Comparison of ENCODE assay signal across 8 mouse cellular contexts in the genomic region with DNA sequence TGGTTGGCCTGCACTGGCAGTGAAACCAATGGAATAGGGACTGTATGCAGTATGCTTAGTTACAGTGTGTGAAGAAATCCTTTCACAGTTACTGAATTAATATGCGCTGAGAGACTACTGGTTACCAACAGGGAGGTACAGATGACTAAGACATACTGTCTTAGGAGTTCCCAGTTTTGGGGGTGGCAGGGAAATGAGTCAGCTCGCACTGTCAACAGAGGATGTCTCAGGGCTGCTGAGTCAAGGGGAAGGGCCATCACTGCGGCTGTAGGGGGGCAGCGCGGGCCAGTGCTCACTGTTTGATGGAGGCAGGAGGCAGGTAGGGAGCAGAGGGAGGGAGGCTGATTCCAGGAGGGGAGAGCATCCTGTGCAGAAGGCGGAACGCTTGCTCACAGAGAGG. TPM values are rescaled to one million over a fixed set of nuclear protein-coding genes. Genes with fewer than 3 reads are reported as not detected.
A peak's percentile ranks its signal among the peaks of the same experiment; 100 is the strongest.
DNase-seq lines count a peak whose midpoint lies in the region.
"Had no signal": no experiment of that assay in that cellular context is flagged by ENCODE, and none has a peak within 500 bp of the region (broad histone marks: within the 10 kb centered on the region; RNA-seq: fewer than 3 reads in every experiment).

No protein-coding gene starts in this region.

- DNase-seq in left cerebral cortex, adult 18-20 months (ENCODE audit: low spot score in 2 of 2) = peak; percentile 56 to 63
- no peak for DNase-seq in left cerebral cortex, postnatal 10 days (ENCODE audit: extremely low spot score in 1 of 2, low spot score in 2 of 2)
- peak; percentile 89 for DNase-seq in brain, adult 2 months (ENCODE audit: low read depth, low spot score)
- peak; percentile 28 for DNase-seq in liver
- peak; percentile 40 to 49 for DNase-seq in right cerebral cortex, postnatal 36 days (ENCODE audit: low spot score in 2 of 2)
- DNase-seq in spleen, postnatal 10 days (ENCODE audit: low spot score in 2 of 2) = no peak
- no peak for DNase-seq in cerebellum, adult 9-10 months
- DNase-seq: heart, adult 2 months had no signal

- intact Hi-C loops in left cerebral cortex, postnatal 10 days (cut with DNase I) = no loop called here

RNA-seq across cellular contexts. Expression of gene Crtc3, which starts 26.6 kb away (rescaled TPM):
- 10 to 100 TPM; 14.4 to 14.5 TPM for total RNA-seq in left cerebral cortex, adult 18-20 months (2021)
- total RNA-seq in left cerebral cortex, postnatal 10 days (2021) = 10 to 100 TPM; 16.8 to 18.9 TPM

Comparison
In these comparisons a context has a peak if more than half of its experiments do, and no peak if none do; other contexts are left out.
1. DNase-seq: peak in left cerebral cortex, adult 18-20 months (2 of 2), brain, adult 2 months (single experiment), liver (single experiment) and right cerebral cortex, postnatal 36 days (2 of 2); none in left cerebral cortex, postnatal 10 days (0 of 2), spleen, postnatal 10 days (0 of 2) and cerebellum, adult 9-10 months (single experiment).